ENCODE assay signal across 28 mouse cellular contexts in the genomic region with DNA sequence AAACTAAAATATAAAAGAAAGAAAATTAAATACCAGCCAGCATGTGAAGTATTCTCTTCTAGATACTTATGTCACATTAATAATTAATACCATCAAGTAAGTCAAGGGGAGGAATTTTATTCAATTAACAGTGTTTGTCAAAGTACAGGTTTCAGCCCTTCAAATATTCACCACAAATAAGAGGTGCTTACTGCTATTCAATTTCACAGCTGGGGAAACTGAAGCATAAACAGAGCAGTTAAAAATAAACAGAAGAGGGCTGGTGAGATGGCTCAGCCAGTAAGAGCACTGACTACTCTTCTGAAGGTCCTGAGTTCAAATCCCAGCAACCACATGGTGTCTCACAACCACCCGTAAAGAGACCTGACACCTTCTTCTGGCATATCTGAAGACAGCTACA.
"Had no signal": no experiment of that assay in that cellular context is flagged by ENCODE, and none has a peak within 500 bp of the region (broad histone marks: within the 10 kb centered on the region; RNA-seq: fewer than 3 reads in every experiment).

No protein-coding gene starts in this region.

- DNase-seq: cerebellum, adult 18-20 months; cerebellum, adult 2 months; cerebellum, adult 8-10 months; cerebellum, adult 9-10 months; cerebellum, adult 9-11 months; cerebellum, postnatal 10 days; cerebellum, postnatal 14 days; cerebellum, postnatal 25 days; cerebellum, postnatal 36 days; embryo, embryonic 11 days; forebrain, postnatal 0 days; gastrocnemius, adult 2 months; gastrocnemius, postnatal 10 days; gastrocnemius, postnatal 14 days; gastrocnemius, postnatal 25 days; gastrocnemius, postnatal 36 days; heart, adult 11 months had no signal

- H3K4me3 ChIP-seq: embryonic facial prominence, embryonic 10.5 days; embryonic facial prominence, embryonic 12.5 days; embryonic facial prominence, embryonic 13.5 days; embryonic facial prominence, embryonic 15.5 days; erythroblast, embryonic 14.5 days; forebrain, embryonic 10.5 days; forebrain, embryonic 12.5 days; forebrain, embryonic 13.5 days; forebrain, embryonic 15.5 days; gastrocnemius, adult 2 months had no signal

- ATAC-seq: forebrain, embryonic 13.5 days; forebrain, embryonic 14.5 days; forebrain, embryonic 15.5 days; forebrain, embryonic 16.5 days; forebrain, postnatal 0 days had no signal

- H3K9ac ChIP-seq: embryonic facial prominence, embryonic 12.5 days; embryonic facial prominence, embryonic 13.5 days; embryonic facial prominence, embryonic 15.5 days; forebrain, embryonic 12.5 days; forebrain, embryonic 13.5 days; forebrain, embryonic 15.5 days; forebrain, postnatal 0 days had no signal

- H3K9me3 ChIP-seq: embryonic facial prominence, embryonic 10.5 days; embryonic facial prominence, embryonic 12.5 days; embryonic facial prominence, embryonic 13.5 days; embryonic facial prominence, embryonic 15.5 days; forebrain, embryonic 10.5 days; forebrain, embryonic 12.5 days; forebrain, embryonic 13.5 days; forebrain, embryonic 15.5 days had no signal

- H3K36me3 ChIP-seq: embryonic facial prominence, embryonic 12.5 days; embryonic facial prominence, embryonic 13.5 days; embryonic facial prominence, embryonic 15.5 days; forebrain, embryonic 10.5 days; forebrain, embryonic 12.5 days; forebrain, embryonic 15.5 days had no signal

- H3K4me2 ChIP-seq: embryonic facial prominence, embryonic 12.5 days; embryonic facial prominence, embryonic 13.5 days; embryonic facial prominence, embryonic 15.5 days; forebrain, embryonic 12.5 days; forebrain, embryonic 13.5 days; forebrain, embryonic 15.5 days had no signal

- H3K27me3 ChIP-seq: embryonic facial prominence, embryonic 12.5 days; embryonic facial prominence, embryonic 13.5 days; embryonic facial prominence, embryonic 15.5 days; forebrain, embryonic 12.5 days; forebrain, embryonic 13.5 days; forebrain, embryonic 15.5 days had no signal

- H3K27ac ChIP-seq: embryonic facial prominence, embryonic 10.5 days; embryonic facial prominence, embryonic 12.5 days; embryonic facial prominence, embryonic 13.5 days; embryonic facial prominence, embryonic 15.5 days; forebrain, embryonic 10.5 days; forebrain, embryonic 12.5 days; forebrain, embryonic 13.5 days; forebrain, embryonic 15.5 days; gastrocnemius, adult 2 months had no signal

- H3K4me1 ChIP-seq: embryonic facial prominence, embryonic 10.5 days; embryonic facial prominence, embryonic 12.5 days; embryonic facial prominence, embryonic 13.5 days; embryonic facial prominence, embryonic 15.5 days; forebrain, embryonic 13.5 days; forebrain, embryonic 15.5 days had no signal
